Mouse (Mus musculus): Measurements from ENCODE around the gene Pde4d.

GRCm38 (mm10) chr13:109777441-109777840, 1327.7 kb downstream of the Pde4d start:
- TF ChIP-seq POLR2A (IDR thresholded peaks at IDR 0.05; ENCODE audit: extremely low read depth, insufficient read depth, low read length) = no peak
- no peak for TF ChIP-seq CTCF (IDR thresholded peaks at IDR 0.05; ENCODE audit: extremely low read depth, insufficient read depth, low read length)
